Comparison of ENCODE assay signal across 7 mouse cellular contexts in genomic region chr5:65763088-65763915, GRCm38 (mm10). TPM values are rescaled to one million over a fixed set of nuclear protein-coding genes. Genes with fewer than 3 reads are reported as not detected.
DNase-seq lines count a peak whose midpoint lies in the region; ATAC-seq and TF ChIP-seq lines count a peak whose summit lies in the region.

Gene N4bp2, plus strand, starts transcription at chr5:65763521.

- ATAC-seq in embryonic facial prominence, embryonic 14.5 days (ENCODE audit: low read depth): peak; percentile 37
- ATAC-seq in limb, embryonic 14.5 days (ENCODE audit: low FRiP score, low read depth): peak; percentile 27
- peak; percentile 64 for ATAC-seq in midbrain, embryonic 16.5 days

- H3K9ac ChIP-seq in embryonic facial prominence, embryonic 14.5 days (ENCODE audit: low read depth, low read length): peak within 1 kb of the TSS; percentile 100
- H3K9ac ChIP-seq in limb, embryonic 14.5 days (ENCODE audit: low read depth, low read length, severe bottlenecking): peak within 1 kb of the TSS; percentile 100
- H3K9ac ChIP-seq in midbrain, embryonic 16.5 days (ENCODE audit: low read depth, low read length): peak within 1 kb of the TSS; percentile 94

- peak within 1 kb of the TSS; percentile 93 for H3K4me3 ChIP-seq in embryonic facial prominence, embryonic 14.5 days (ENCODE audit: low read depth, low read length)
- peak within 1 kb of the TSS; percentile 94 for H3K4me3 ChIP-seq in limb, embryonic 14.5 days (replicated peaks; ENCODE audit: low read length)
- peak within 1 kb of the TSS; percentile 78 for H3K4me3 ChIP-seq in midbrain, embryonic 16.5 days (ENCODE audit: low read depth, low read length)

- DNase-seq in adrenal gland, postnatal 4 days (ENCODE audit: low spot score in 2 of 2): peak; percentile 49 to 59
- peak; percentile 76 for DNase-seq in embryonic facial prominence, embryonic 14.5 days (ENCODE audit: low spot score)
- peak; percentile 66 for DNase-seq in heart, adult 8-10 months (ENCODE audit: low spot score)
- DNase-seq in kidney, adult 8-10 months: peak; percentile 81 to 84
- peak; percentile 78 for DNase-seq in limb, embryonic 14.5 days (ENCODE audit: low spot score)
- DNase-seq in spleen, postnatal 14 days (ENCODE audit: low spot score in 2 of 2): peak; percentile 59 to 68

- H3K27me3 ChIP-seq in embryonic facial prominence, embryonic 14.5 days (replicated peaks; ENCODE audit: control insufficient read depth, insufficient read depth, low read length): no peaks in the 10 kb centered on the region
- H3K27me3 ChIP-seq in limb, embryonic 14.5 days (ENCODE audit: control insufficient read depth, insufficient read depth, low read length): no peaks in the 10 kb centered on the region
- H3K27me3 ChIP-seq in midbrain, embryonic 16.5 days (ENCODE audit: control insufficient read depth, insufficient read depth, low read depth, low read length): no peaks in the 10 kb centered on the region

- no peaks in the 10 kb centered on the region for H3K9me3 ChIP-seq in embryonic facial prominence, embryonic 14.5 days (ENCODE audit: control insufficient read depth, low read length)
- H3K9me3 ChIP-seq in limb, embryonic 14.5 days (ENCODE audit: control insufficient read depth, low read length): no peaks in the 10 kb centered on the region
- no peaks in the 10 kb centered on the region for H3K9me3 ChIP-seq in midbrain, embryonic 16.5 days (replicated peaks; ENCODE audit: control insufficient read depth, low read length, poor library complexity, severe bottlenecking)

- H3K27ac ChIP-seq in embryonic facial prominence, embryonic 14.5 days (replicated peaks; ENCODE audit: low read depth, low read length): peak within 1 kb of the TSS; percentile 100
- H3K27ac ChIP-seq in limb, embryonic 14.5 days (replicated peaks; ENCODE audit: low read depth, low read length): peak within 1 kb of the TSS; percentile 100
- H3K27ac ChIP-seq in midbrain, embryonic 16.5 days (ENCODE audit: low read length): peak within 1 kb of the TSS; percentile 99

- peak within 1 kb of the TSS; percentile 76 for H3K4me2 ChIP-seq in embryonic facial prominence, embryonic 14.5 days (ENCODE audit: low read depth, low read length)
- peak within 1 kb of the TSS; percentile 60 for H3K4me2 ChIP-seq in limb, embryonic 14.5 days (replicated peaks; ENCODE audit: low read depth, low read length, severe bottlenecking)
- H3K4me2 ChIP-seq in midbrain, embryonic 16.5 days (ENCODE audit: low read length): peak within 1 kb of the TSS; percentile 74

- no peaks in the 10 kb centered on the region for H3K4me1 ChIP-seq in embryonic facial prominence, embryonic 14.5 days (ENCODE audit: control insufficient read depth, insufficient read depth, low read length)
- H3K4me1 ChIP-seq in limb, embryonic 14.5 days (ENCODE audit: control insufficient read depth, insufficient read depth, low read length): peaks cover 7% of the 10 kb centered on the region
- H3K4me1 ChIP-seq in midbrain, embryonic 16.5 days (ENCODE audit: control insufficient read depth, insufficient read depth, low read length): peaks cover 10% of the 10 kb centered on the region

- WGBS in embryonic facial prominence, embryonic 14.5 days: 0% methylated on average over 10 of the region's 80 CpGs
- WGBS in limb, embryonic 14.5 days: under 1% methylated on average over 25 of the region's 80 CpGs
- WGBS in midbrain, embryonic 16.5 days: under 1% methylated on average over 61 of the region's 80 CpGs

- TF ChIP-seq POLR2A in limb, embryonic 14.5 days (IDR thresholded peaks at IDR 0.05; ENCODE audit: borderline replicate concordance, extremely low read depth, insufficient read depth, insufficient read length): 0 out of 2 replicates have a peak, but pooled peaks have one; percentile 12

- H3K36me3 ChIP-seq in embryonic facial prominence, embryonic 14.5 days (ENCODE audit: control insufficient read depth, insufficient read depth, low read length): peaks cover 8% of the 10 kb centered on the region; the same call in 1 of the 2 replicates
- peaks cover 6% of the 10 kb centered on the region; the same call in 1 of the 2 replicates for H3K36me3 ChIP-seq in limb, embryonic 14.5 days (ENCODE audit: control insufficient read depth, insufficient read depth, low read length)
- H3K36me3 ChIP-seq in midbrain, embryonic 16.5 days (ENCODE audit: control insufficient read depth, insufficient read depth, low read length): no peaks in the 10 kb centered on the region

RNA-seq across cellular contexts. Expression of gene N4bp2, which starts in this region (rescaled TPM):
- total RNA-seq in adrenal gland, postnatal 4 days (2021): 10 to 100 TPM; 41.6 to 45.6 TPM
- 33.6 and 34.6 TPM in 2 replicates for polyA plus RNA-seq in embryonic facial prominence, embryonic 14.5 days (2014; fragmentation: Nextera tagmentation; extraction: Ambion mirVana)
- 10 to 100 TPM in 3 of 4 experiments, 1 to 10 TPM in 1; 10.0 to 14.4 (median 10.6) TPM for total RNA-seq in heart, adult 8-10 months (2022)
- 31.3 and 31.8 TPM in 2 replicates for polyA plus RNA-seq in limb, embryonic 14.5 days (2012; rRNA removed)
- 39.1 and 40.7 TPM in 2 replicates for polyA plus RNA-seq in limb, embryonic 14.5 days (2014; fragmentation: Nextera tagmentation; extraction: Ambion mirVana)
- polyA plus RNA-seq in midbrain, embryonic 16.5 days (2015; fragmentation: Nextera tagmentation; extraction: Ambion mirVana): 14.2 and 19.0 TPM in 2 replicates

Comparison
In these comparisons a context has a peak if more than half of its experiments do, and no peak if none do; other contexts are left out.
1. Peak in every context shown above with its lines: DNase-seq, ATAC-seq, H3K4me3 ChIP-seq and H3K27ac ChIP-seq.